Mouse (Mus musculus): Measurements from ENCODE around the gene Tnfrsf9.
"Not testable (repeated sequence)": the region's sequence is repeated elsewhere in the genome, so short reads cannot be mapped to it uniquely, and the experiment has no call there.

The Tnfrsf9 gene

GRCm38 (mm10) chr4:150914290-150914733 lies at the start of gene Tnfrsf9, which contains the start of gene Park7:
TSS of gene Tnfrsf9 (plus strand) at chr4:150914562.
TSS of gene Park7 (minus strand) at chr4:150914437.
- DNase-seq (ENCODE audit: low read depth), result peak; percentile 98

GRCm38 (mm10) chr4:150865371-150865770 lies 49.0 kb upstream of the Tnfrsf9 start:
- peak; percentile 66 for DNase-seq (ENCODE audit: low read depth)

GRCm38 (mm10) chr4:150866069-150866468 lies 48.3 kb upstream of the Tnfrsf9 start:
- no peak for DNase-seq (ENCODE audit: low read depth)

- DNase-seq (ENCODE audit: low read depth), result no peak
Observed at GRCm38 (mm10) chr4:150866494-150866893, 47.9 kb upstream of the Tnfrsf9 start.

GRCm38 (mm10) chr4:150868161-150868560 lies 46.2 kb upstream of the Tnfrsf9 start:
- DNase-seq (ENCODE audit: low read depth), result no peak

GRCm38 (mm10) chr4:150868859-150869258 lies 45.5 kb upstream of the Tnfrsf9 start:
- DNase-seq (ENCODE audit: low read depth), result no peak

GRCm38 (mm10) chr4:150869276-150870197 lies 44.8 kb upstream of the Tnfrsf9 start:
- no peak for DNase-seq (ENCODE audit: low read depth)

- DNase-seq (ENCODE audit: low read depth), result no peak
Observed at GRCm38 (mm10) chr4:150870963-150871391, 43.4 kb upstream of the Tnfrsf9 start.

- no peak for DNase-seq (ENCODE audit: low read depth)
Observed at GRCm38 (mm10) chr4:150871392-150872138, 42.8 kb upstream of the Tnfrsf9 start.

GRCm38 (mm10) chr4:150872139-150872651 lies 42.2 kb upstream of the Tnfrsf9 start:
- no peak for DNase-seq (ENCODE audit: low read depth)

- no peak for DNase-seq (ENCODE audit: low read depth)
Observed at GRCm38 (mm10) chr4:150872681-150873080, 41.7 kb upstream of the Tnfrsf9 start.

GRCm38 (mm10) chr4:150874416-150874815 lies 39.9 kb upstream of the Tnfrsf9 start:
- DNase-seq (ENCODE audit: low read depth), result not testable (repeated sequence)

- DNase-seq (ENCODE audit: low read depth), result no peak
Observed at GRCm38 (mm10) chr4:150875393-150875792, 39.0 kb upstream of the Tnfrsf9 start.

- DNase-seq (ENCODE audit: low read depth), result no peak
Observed at GRCm38 (mm10) chr4:150879631-150880030, 34.7 kb upstream of the Tnfrsf9 start.

- no peak for DNase-seq (ENCODE audit: low read depth)
Observed at GRCm38 (mm10) chr4:150880364-150880763, 34.0 kb upstream of the Tnfrsf9 start.

GRCm38 (mm10) chr4:150882632-150883031 lies 31.7 kb upstream of the Tnfrsf9 start:
- no peak for DNase-seq (ENCODE audit: low read depth)

GRCm38 (mm10) chr4:150887903-150888302 lies 26.5 kb upstream of the Tnfrsf9 start:
- DNase-seq (ENCODE audit: low read depth), result no peak

GRCm38 (mm10) chr4:150888492-150888891 lies 25.9 kb upstream of the Tnfrsf9 start:
- no peak for DNase-seq (ENCODE audit: low read depth)

GRCm38 (mm10) chr4:150889273-150889954 lies 24.9 kb upstream of the Tnfrsf9 start:
- no peak for DNase-seq (ENCODE audit: low read depth)

- no peak for DNase-seq (ENCODE audit: low read depth)
Observed at GRCm38 (mm10) chr4:150889955-150890315, 24.4 kb upstream of the Tnfrsf9 start.

GRCm38 (mm10) chr4:150891308-150891707 lies 23.1 kb upstream of the Tnfrsf9 start:
- no peak for DNase-seq (ENCODE audit: low read depth)

Data from induced T-regulatory cell, adult 2 months (primary cell).